20 mouse cellular contexts compared by ENCODE assay signal in genomic region chr19:4588430-4588829, GRCm38 (mm10). TPM values are rescaled to one million over a fixed set of nuclear protein-coding genes. Genes with fewer than 3 reads are reported as not detected.
"Had no signal": no experiment of that assay in that cellular context is flagged by ENCODE, and none has a peak within 500 bp of the region (broad histone marks: within the 10 kb centered on the region; RNA-seq: fewer than 3 reads in every experiment).

No protein-coding gene starts in this region.

- H3K27ac ChIP-seq: limb, embryonic 10.5 days; limb, embryonic 13.5 days; liver, embryonic 13.5 days; lung, embryonic 15.5 days; midbrain, embryonic 10.5 days; midbrain, embryonic 13.5 days; neural tube, embryonic 13.5 days; stomach, postnatal 0 days had no signal

- H3K4me3 ChIP-seq: limb, embryonic 10.5 days; limb, embryonic 13.5 days; liver, embryonic 13.5 days; lung, embryonic 15.5 days; megakaryocyte, embryonic 14.5 days; midbrain, embryonic 10.5 days; midbrain, embryonic 13.5 days; myocyte; neural tube, embryonic 13.5 days had no signal

- H3K9ac ChIP-seq: limb, embryonic 13.5 days; liver, embryonic 13.5 days; lung, embryonic 15.5 days; midbrain, embryonic 13.5 days; neural tube, embryonic 13.5 days had no signal

- DNase-seq: liver, embryonic 13.5 days; lung, postnatal 10 days; lung, postnatal 36 days; right cerebral cortex, adult 18-20 months; right cerebral cortex, postnatal 14 days; right cerebral cortex, postnatal 4 days; thymus, adult 2 months; thymus, postnatal 14 days; thymus, postnatal 4 days had no signal

- H3K4me1 ChIP-seq: limb, embryonic 10.5 days; limb, embryonic 13.5 days; lung, embryonic 15.5 days; megakaryocyte, embryonic 14.5 days; midbrain, embryonic 10.5 days; midbrain, embryonic 13.5 days; neural tube, embryonic 13.5 days had no signal

- H3K36me3 ChIP-seq: limb, embryonic 10.5 days; limb, embryonic 13.5 days; liver, embryonic 13.5 days; lung, embryonic 15.5 days; midbrain, embryonic 10.5 days; midbrain, embryonic 13.5 days; neural tube, embryonic 13.5 days had no signal

- H3K27me3 ChIP-seq: limb, embryonic 13.5 days; lung, embryonic 15.5 days; midbrain, embryonic 13.5 days; neural tube, embryonic 13.5 days had no signal

RNA-seq across cellular contexts. Expression of gene Lrfn4, which starts 27.0 kb away (rescaled TPM):
- total RNA-seq: monocyte, adult 5-6 weeks; neutrophil, adult 5-6 weeks had no signal
